Mouse (Mus musculus) liver, embryonic 12.5 days (tissue): ENCODE measurements around the gene Gm49394. TPM values are rescaled to one million over a fixed set of nuclear protein-coding genes. Genes with fewer than 3 reads are reported as not detected.

Source experiments
- ATAC-seq: fragments of 200-750 bp; cut with Nextera tagmentation; 2 replicates; pipeline ENCODE4 v1.8.0; 2017; ENCODE audit warnings: moderate number of reproducible peaks, mild to moderate bottlenecking, moderate library complexity
- H3K27ac ChIP-seq: fragments of 300-500 bp; sonication (generic); 2 replicates; pipeline ENCODE4 v1.5.1; 2016; ENCODE audit warnings: mild to moderate bottlenecking
- H3K27me3 ChIP-seq: fragments of 300-500 bp; sonication (generic); replicated peaks from 2 replicates; pipeline ENCODE4 v1.6.1; 2016; ENCODE audit warnings: mild to moderate bottlenecking, moderate library complexity
- H3K36me3 ChIP-seq: fragments of 300-500 bp; sonication (generic); 2 replicates; pipeline ENCODE4 v1.6.1; 2016; ENCODE audit warnings: mild to moderate bottlenecking, moderate library complexity
- H3K4me1 ChIP-seq: fragments of 300-500 bp; sonication (generic); 2 replicates; pipeline ENCODE4 v1.6.1; 2016
- H3K4me2 ChIP-seq: fragments of 300-500 bp; sonication (generic); 2 replicates; pipeline ENCODE4 v1.6.1; 2016; ENCODE audit warnings: mild to moderate bottlenecking, moderate library complexity
- H3K4me3 ChIP-seq: fragments of 300-500 bp; sonication (generic); 2 replicates; pipeline ENCODE4 v1.5.1; 2016; ENCODE audit warnings: mild to moderate bottlenecking, moderate library complexity
- H3K9ac ChIP-seq: fragments of 300-500 bp; sonication (generic); 2 replicates; pipeline ENCODE4 v1.6.1; 2016; ENCODE audit warnings: mild to moderate bottlenecking, moderate library complexity
- H3K9me3 ChIP-seq: fragments of 300-500 bp; sonication (generic); replicated peaks from 2 replicates; pipeline ENCODE4 v1.6.1; 2016; ENCODE audit warnings: mild to moderate bottlenecking, moderate library complexity
- WGBS: fragments of 180-500 bp; shearing (Covaris S2); methylation state at CpG from one replicate; pipeline ENCODE4 v1.1.7; 2016; ENCODE audit not compliant: insufficient replicate concordance; 5-methylcytosine and 5-hydroxymethylcytosine counted together
- polyA plus RNA-seq: library from polyadenylated mRNA; unstranded; fragments of >200 nt; fragmentation: Nextera tagmentation; extraction: Ambion mirVana; gene quantifications from 2 replicates; pipeline ENCODE4 v1.2.1, GENCODE M21; 2016

Gm49394 gene
- polyA plus RNA-seq, 1 experiment from 2014 or later = not detected

DNA sequence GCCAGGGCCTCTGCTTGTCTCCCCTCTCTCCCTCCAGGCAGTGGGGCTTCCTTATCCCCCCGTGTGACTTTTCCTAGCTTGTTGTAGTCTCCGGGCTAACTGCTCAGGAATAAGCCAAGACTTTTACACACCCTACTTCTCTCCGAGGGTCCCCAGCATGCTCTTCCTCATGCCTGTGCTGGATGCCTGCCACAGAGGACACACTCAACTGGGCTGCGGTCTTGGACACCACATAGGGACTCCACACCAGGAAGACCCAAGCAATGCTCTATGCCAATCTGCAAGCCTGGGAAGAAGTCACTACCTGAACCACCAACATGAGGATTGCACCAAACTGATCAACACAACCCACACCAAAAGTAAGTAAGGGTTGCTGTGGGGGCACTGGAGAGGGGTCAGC lies 3.6 kb downstream of the Gm49394 start:
- H3K4me1 ChIP-seq = 0 out of 2 replicates have a peak, but pooled peaks cover 3% of the 10 kb centered on the region
- H3K36me3 ChIP-seq = peaks cover 23% of the 10 kb centered on the region
- no peak for ATAC-seq
- no peak overlapping the region for H3K4me2 ChIP-seq
- H3K27ac ChIP-seq = no peak overlapping the region
- no peak overlapping the region for H3K4me3 ChIP-seq
- H3K27me3 ChIP-seq = peaks cover 67% of the 10 kb centered on the region
- WGBS = 59% methylated on average over 4 of the region's 4 CpGs
- peaks cover 24% of the 10 kb centered on the region for H3K9me3 ChIP-seq
- no peak overlapping the region for H3K9ac ChIP-seq

DNA sequence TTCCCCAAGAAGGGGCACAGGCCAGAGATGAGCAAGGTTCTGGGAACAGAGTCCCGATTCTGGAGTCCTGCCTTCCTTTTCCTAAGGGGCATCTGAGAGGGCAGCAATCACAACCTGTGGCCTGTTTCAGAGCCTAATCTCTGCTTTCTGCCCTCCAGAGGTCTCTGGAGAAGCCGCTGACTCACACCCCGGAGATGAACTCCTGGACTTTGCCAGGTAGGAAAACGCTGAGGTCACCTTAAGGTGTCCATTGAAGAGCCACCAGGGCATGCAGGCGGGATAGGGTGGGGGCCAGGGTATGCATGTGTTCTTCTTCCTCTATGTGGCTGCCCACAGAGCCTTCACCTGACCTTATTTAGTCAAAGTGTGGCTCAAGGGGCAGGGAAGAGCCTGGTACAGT lies 4.4 kb downstream of the Gm49394 start:
- Histone ChIP-seq H3K27ac (no peak overlapping the region), H3K4me3 (no peak overlapping the region), H3K9me3 (peaks cover 18% of the 10 kb centered on the region), H3K27me3 (peaks cover 74% of the 10 kb centered on the region), H3K4me1 (0 out of 2 replicates have a peak, but pooled peaks cover 3% of the 10 kb centered on the region), H3K9ac (no peak overlapping the region), H3K4me2 (no peak overlapping the region), H3K36me3 (peaks cover 23% of the 10 kb centered on the region)
- 42% methylated on average over 5 of the region's 5 CpGs for WGBS
- ATAC-seq = no peak

GRCm38 (mm10) chr7:142664465-142665029 lies 5.2 kb downstream of the Gm49394 start:
- WGBS = 11% methylated on average over 9 of the region's 9 CpGs
- Histone ChIP-seq H3K36me3 (peaks cover 23% of the 10 kb centered on the region), H3K4me1 (0 out of 2 replicates have a peak, but pooled peaks cover 4% of the 10 kb centered on the region), H3K4me3 (0 out of 2 replicates have a peak overlapping the region, but pooled peaks have one; percentile 31), H3K27ac (peak overlapping the region; percentile 60), H3K27me3 (peaks cover 82% of the 10 kb centered on the region), H3K4me2 (peak overlapping the region; percentile 50), H3K9me3 (peaks cover 10% of the 10 kb centered on the region), H3K9ac (peak overlapping the region; percentile 56; the same call in 1 of the 2 replicates)
- ATAC-seq = peak; percentile 25; the same call in 1 of the 2 replicates

- Histone ChIP-seq H3K4me1 (peaks cover 9% of the 10 kb centered on the region; the same call in 1 of the 2 replicates), H3K36me3 (peaks cover 23% of the 10 kb centered on the region), H3K4me3 (peak overlapping the region; percentile 31), H3K4me2 (peak overlapping the region; percentile 50), H3K9me3 (peaks cover 5% of the 10 kb centered on the region; the same call in 1 of the 2 replicates), H3K27ac (peak overlapping the region; percentile 60), H3K27me3 (peaks cover 88% of the 10 kb centered on the region), H3K9ac (peak overlapping the region; percentile 56)
- no peak for ATAC-seq
- 3% methylated on average over 53 of the region's 53 CpGs for WGBS
Measured at GRCm38 (mm10) chr7:142663931-142664421, 5.8 kb downstream of the Gm49394 start.

DNA sequence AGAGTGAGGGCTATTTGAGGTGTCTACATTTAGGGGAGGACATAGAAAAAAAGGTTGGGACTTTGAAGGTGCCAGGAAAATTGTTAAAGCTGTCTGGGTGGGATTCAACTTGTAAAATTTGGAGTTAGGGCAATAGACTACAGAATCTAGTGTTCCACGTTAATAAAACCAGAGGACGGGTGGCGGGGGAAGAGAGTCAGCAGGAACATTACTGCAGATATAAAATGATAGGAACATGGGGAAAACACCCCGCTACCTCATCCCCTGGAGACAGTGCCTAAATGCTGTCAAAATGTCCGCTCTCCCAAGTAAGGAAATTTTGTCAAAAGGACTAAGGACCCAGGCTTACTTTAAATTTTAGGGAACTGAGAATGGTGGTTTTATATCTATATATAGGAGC lies 6.6 kb downstream of the Gm49394 start:
- Histone ChIP-seq H3K27ac (no peak overlapping the region), H3K4me2 (peak overlapping the region; percentile 50), H3K27me3 (peaks cover 96% of the 10 kb centered on the region), H3K4me1 (peaks cover 17% of the 10 kb centered on the region; the same call in 1 of the 2 replicates), H3K9ac (no peak overlapping the region), H3K9me3 (no peaks in the 10 kb centered on the region), H3K4me3 (no peak overlapping the region), H3K36me3 (peaks cover 17% of the 10 kb centered on the region)
- no peak for ATAC-seq
- WGBS = 13% methylated on average over 5 of the region's 5 CpGs

DNA sequence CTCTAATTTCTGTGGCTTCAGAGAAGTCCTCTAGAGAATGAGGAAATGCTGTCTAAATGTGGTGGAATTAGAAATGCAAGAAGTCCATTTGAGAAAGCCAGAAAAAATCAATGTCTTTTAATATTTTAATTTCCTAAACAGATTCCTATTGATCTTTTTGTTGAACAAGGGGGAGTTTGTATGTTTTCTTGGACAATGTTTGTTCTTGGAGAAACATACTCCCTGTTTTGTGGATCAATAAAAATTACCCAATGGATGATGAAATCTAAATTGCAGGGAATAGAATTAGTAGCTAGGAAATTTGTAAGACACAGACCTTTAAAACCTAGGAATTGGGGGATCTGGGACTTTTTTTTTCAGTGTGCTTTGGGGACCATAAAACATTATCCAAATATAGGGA lies 7.9 kb downstream of the Gm49394 start:
- H3K27ac ChIP-seq = no peak overlapping the region
- peaks cover 17% of the 10 kb centered on the region; the same call in 1 of the 2 replicates for H3K4me1 ChIP-seq
- H3K27me3 ChIP-seq = peaks cover 100% of the 10 kb centered on the region
- peaks cover 4% of the 10 kb centered on the region; the same call in 1 of the 2 replicates for H3K36me3 ChIP-seq
- H3K4me3 ChIP-seq = peak overlapping the region; percentile 45
- no peak for ATAC-seq
- H3K4me2 ChIP-seq = 0 out of 2 replicates have a peak overlapping the region, but pooled peaks have one; percentile 55
- H3K9ac ChIP-seq = no peak overlapping the region
- no peaks in the 10 kb centered on the region for H3K9me3 ChIP-seq

GRCm38 (mm10) chr7:142661046-142661445 lies 8.7 kb downstream of the Gm49394 start:
- no peak for ATAC-seq
- peak overlapping the region; percentile 60 for H3K9ac ChIP-seq
- 2% methylated on average over 25 of the region's 25 CpGs for WGBS

GRCm38 (mm10) chr7:142660651-142660945 lies 9.1 kb downstream of the Gm49394 start:
- Histone ChIP-seq H3K27me3 (peaks cover 100% of the 10 kb centered on the region), H3K27ac (peak overlapping the region; percentile 79), H3K9ac (peak overlapping the region; percentile 60), H3K4me2 (peak overlapping the region; percentile 55), H3K36me3 (no peaks in the 10 kb centered on the region), H3K4me1 (peaks cover 17% of the 10 kb centered on the region; the same call in 1 of the 2 replicates), H3K4me3 (peak overlapping the region; percentile 45), H3K9me3 (no peaks in the 10 kb centered on the region)
- ATAC-seq = no peak
- 1% methylated on average over 29 of the region's 29 CpGs for WGBS

More at GRCm38 (mm10) chr7:142661046-142661445, 8.7 kb downstream of the Gm49394 start:
- peak overlapping the region; percentile 79 for H3K27ac ChIP-seq
- peak overlapping the region; percentile 45 for H3K4me3 ChIP-seq
- peaks cover 17% of the 10 kb centered on the region; the same call in 1 of the 2 replicates for H3K4me1 ChIP-seq
- peak overlapping the region; percentile 55 for H3K4me2 ChIP-seq
- peaks cover 100% of the 10 kb centered on the region for H3K27me3 ChIP-seq
- no peaks in the 10 kb centered on the region for H3K36me3 ChIP-seq
- no peaks in the 10 kb centered on the region for H3K9me3 ChIP-seq

DNA sequence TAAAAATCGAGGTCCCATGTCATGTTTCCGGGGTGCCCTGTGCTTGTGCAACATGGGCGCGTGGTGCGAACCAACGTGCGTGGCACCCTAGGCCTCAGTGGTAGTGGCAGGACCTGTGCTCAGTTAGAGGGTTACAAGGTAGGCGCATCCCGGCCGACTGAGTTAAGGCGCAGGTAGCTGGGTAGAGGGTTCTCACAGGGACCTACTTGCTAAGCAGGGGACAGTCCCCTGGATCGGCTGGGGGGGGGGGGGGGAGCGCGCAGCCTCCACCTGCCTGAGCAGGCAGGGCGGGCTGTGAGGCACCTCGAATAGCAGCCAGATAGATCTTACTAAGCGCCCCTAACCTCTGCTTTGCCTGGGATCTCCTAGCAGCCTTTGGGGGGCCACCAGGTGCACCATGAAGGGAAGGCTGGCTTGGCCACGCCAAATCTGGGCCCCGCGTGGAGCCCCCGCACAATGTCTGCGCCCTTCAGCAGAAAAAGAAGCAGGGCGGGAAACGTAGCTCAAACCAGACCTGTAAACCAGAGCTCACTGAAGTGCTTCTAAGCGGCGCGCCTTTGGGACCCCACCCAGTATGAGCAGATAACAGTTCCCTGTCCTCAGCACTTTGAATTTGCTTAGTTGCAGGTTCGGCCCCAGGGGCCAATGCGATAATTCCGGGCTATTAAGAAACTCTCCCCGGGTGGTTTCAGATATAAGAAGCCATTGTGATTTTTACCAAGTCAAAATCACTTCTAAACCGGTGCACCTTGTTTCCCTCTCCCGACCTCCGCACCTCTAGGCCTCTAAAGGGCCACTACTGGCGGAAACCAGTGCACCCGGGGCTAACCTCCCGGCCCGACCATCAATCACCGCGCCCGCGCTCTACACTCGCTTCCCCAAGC lies 9.7 kb downstream of the Gm49394 start:
- WGBS = 1% methylated on average over 43 of the region's 43 CpGs
- Histone ChIP-seq H3K9me3 (no peaks in the 10 kb centered on the region), H3K4me1 (peaks cover 14% of the 10 kb centered on the region; the same call in 1 of the 2 replicates), H3K36me3 (0 out of 2 replicates have a peak, but pooled peaks cover 1% of the 10 kb centered on the region), H3K27me3 (peaks cover 100% of the 10 kb centered on the region), H3K27ac (peak overlapping the region; percentile 79), H3K4me3 (peak overlapping the region; percentile 45), H3K9ac (peak overlapping the region; percentile 60), H3K4me2 (peak overlapping the region; percentile 55)
- no peak for ATAC-seq

DNA sequence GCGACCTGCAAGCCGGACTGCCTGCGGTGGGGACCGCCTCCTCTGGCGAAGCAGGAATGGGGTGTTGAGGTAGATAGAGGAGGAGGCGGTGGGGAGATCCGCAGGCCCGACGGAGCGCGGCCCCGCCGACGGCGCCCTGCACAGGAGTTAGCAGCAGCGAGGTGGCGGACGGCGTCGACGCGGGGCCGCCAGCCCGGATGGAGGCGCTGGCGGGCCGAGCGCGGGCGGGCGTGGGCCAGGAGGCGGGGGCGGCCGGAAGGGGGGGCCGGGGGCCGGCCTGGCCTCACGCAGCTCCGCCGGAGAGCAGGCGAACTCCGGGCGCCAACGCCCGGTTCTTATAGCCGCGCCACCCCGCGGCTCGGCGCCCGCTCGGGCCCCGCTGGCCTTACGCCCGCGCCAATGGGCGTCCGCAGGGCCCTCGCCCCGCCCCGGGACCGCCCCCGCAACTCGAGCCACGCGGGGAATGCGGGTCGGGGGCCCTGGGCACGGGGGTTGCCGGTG lies 10.5 kb downstream of the Gm49394 start:
- ATAC-seq = 0 out of 2 replicates have a peak, but pooled peaks have one; percentile 22
- H3K36me3 ChIP-seq = 0 out of 2 replicates have a peak, but pooled peaks cover 5% of the 10 kb centered on the region
- peak overlapping the region; percentile 79 for H3K27ac ChIP-seq
- WGBS = 2% methylated on average over 33 of the region's 70 CpGs
- peaks cover 100% of the 10 kb centered on the region for H3K27me3 ChIP-seq
- no peaks in the 10 kb centered on the region for H3K9me3 ChIP-seq
- H3K4me1 ChIP-seq = peaks cover 14% of the 10 kb centered on the region; the same call in 1 of the 2 replicates
- H3K9ac ChIP-seq = peak overlapping the region; percentile 60
- peak overlapping the region; percentile 45 for H3K4me3 ChIP-seq
- peak overlapping the region; percentile 55 for H3K4me2 ChIP-seq

GRCm38 (mm10) chr7:142658681-142659180 lies 11.0 kb downstream of the Gm49394 start:
- peaks cover 100% of the 10 kb centered on the region for H3K27me3 ChIP-seq
- peak overlapping the region; percentile 45 for H3K4me3 ChIP-seq
- H3K36me3 ChIP-seq = 0 out of 2 replicates have a peak, but pooled peaks cover 5% of the 10 kb centered on the region
- H3K9ac ChIP-seq = peak overlapping the region; percentile 60
- peak overlapping the region; percentile 55 for H3K4me2 ChIP-seq
- WGBS = 2% methylated on average over 40 of the region's 40 CpGs
- no peaks in the 10 kb centered on the region for H3K9me3 ChIP-seq
- peaks cover 14% of the 10 kb centered on the region; the same call in 1 of the 2 replicates for H3K4me1 ChIP-seq
- H3K27ac ChIP-seq = peak overlapping the region; percentile 79
- no peak for ATAC-seq
